Mouse (Mus musculus): ENCODE results near the gene Cpa1. TPM values are rescaled to one million over a fixed set of nuclear protein-coding genes. Genes with fewer than 3 reads are reported as not detected.
A peak's percentile ranks its signal among the peaks of the same experiment; 100 is the strongest.

Cpa1 gene
- polyA plus RNA-seq (2015; fragmentation: Nextera tagmentation; extraction: Ambion mirVana) = 5.4 and 5.7 TPM in 2 replicates

DNA sequence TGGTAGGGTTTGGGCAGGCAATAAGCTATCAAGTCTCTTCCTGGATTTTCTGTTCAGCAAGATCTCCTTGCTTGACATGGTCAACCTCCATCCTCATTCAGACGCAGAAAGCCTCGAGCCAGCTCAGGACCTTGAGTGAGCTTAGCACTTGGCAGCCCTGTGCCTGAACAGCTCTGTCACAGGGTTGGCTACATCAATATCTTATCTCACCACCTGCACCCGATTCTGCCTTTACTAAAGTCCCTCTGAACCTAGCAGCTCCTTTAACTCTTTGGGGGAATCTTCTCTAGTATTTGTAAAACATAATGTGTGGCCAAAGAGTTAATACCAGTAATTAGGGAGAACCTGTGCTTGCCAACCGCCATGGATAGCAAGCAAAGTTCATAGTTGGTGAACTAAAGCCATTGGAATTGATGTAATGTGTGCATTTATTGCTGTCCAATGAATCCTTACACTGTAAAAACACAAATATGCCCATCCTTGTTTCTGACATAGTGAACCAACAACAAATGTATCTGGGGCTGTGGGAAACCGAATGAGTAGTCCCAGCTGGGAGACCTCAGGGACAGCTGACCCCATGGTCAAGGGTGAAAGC is at the start of gene Cpa1:
Gene Cpa1, plus strand, starts transcription at position 545 of the 595 bp plus-strand sequence.
- Histone ChIP-seq H3K27ac (ENCODE audit: low read length) (no peak within 1 kb of the TSS), H3K9me3 (ENCODE audit: control insufficient read depth, low read length) (no peaks in the 10 kb centered on the region)
- no peak for ATAC-seq (ENCODE audit: low read depth)

DNA sequence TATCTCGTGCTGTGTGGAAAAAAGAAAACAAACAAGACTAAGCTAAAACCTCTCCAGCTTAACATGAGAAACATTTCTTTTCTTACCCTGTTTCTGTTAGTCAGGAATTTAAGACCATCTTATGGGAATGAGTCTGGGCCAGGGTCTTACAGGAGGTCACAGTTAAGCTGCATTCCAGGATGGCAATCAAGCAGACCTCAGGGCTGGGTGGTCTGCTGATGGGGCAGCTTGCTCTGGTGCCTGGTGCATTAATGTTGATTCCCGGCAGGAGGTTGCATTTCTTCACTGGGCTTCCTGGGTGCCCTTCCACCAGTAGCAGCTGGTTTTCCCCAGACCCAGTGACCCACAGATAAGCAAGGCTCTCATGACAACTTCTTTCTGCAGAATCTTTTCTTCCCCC is 49.2 kb upstream of the Cpa1 start:
- H3K4me2 ChIP-seq (ENCODE audit: low read depth, low read length) = no peak overlapping the region
- peak; percentile 17; the same call in 1 of the 2 replicates for ATAC-seq (ENCODE audit: low read depth)
- no peak overlapping the region for H3K9ac ChIP-seq (ENCODE audit: low read length)
- no peaks in the 10 kb centered on the region for H3K36me3 ChIP-seq (ENCODE audit: control insufficient read depth, insufficient read depth, low read length)
- WGBS = 21% methylated on average over 2 of the region's 2 CpGs
- H3K9me3 ChIP-seq (ENCODE audit: control insufficient read depth, low read length) = no peaks in the 10 kb centered on the region
- no peaks in the 10 kb centered on the region for H3K27me3 ChIP-seq (ENCODE audit: control insufficient read depth, insufficient read depth, low read depth, low read length)
- H3K27ac ChIP-seq (ENCODE audit: low read length) = no peak overlapping the region; the same call in 1 of the 2 replicates
- 0 out of 2 replicates have a peak, but pooled peaks cover 3% of the 10 kb centered on the region for H3K4me1 ChIP-seq (replicated peaks; ENCODE audit: control insufficient read depth, insufficient read depth, low read length)
- no peak overlapping the region for H3K4me3 ChIP-seq (ENCODE audit: low read length)

More for the DNA sequence above, at the start of gene Cpa1:
- Histone ChIP-seq H3K36me3 (ENCODE audit: control insufficient read depth, insufficient read depth, low read length) (no peaks in the 10 kb centered on the region), H3K4me2 (ENCODE audit: low read depth, low read length) (no peak within 1 kb of the TSS), H3K27me3 (ENCODE audit: control insufficient read depth, insufficient read depth, low read depth, low read length) (no peaks in the 10 kb centered on the region), H3K4me3 (ENCODE audit: low read length) (no peak within 1 kb of the TSS), H3K9ac (ENCODE audit: low read length) (no peak within 1 kb of the TSS), H3K4me1 (replicated peaks; ENCODE audit: control insufficient read depth, insufficient read depth, low read length) (peaks cover 21% of the 10 kb centered on the region)
- WGBS = 64% methylated on average over 5 of the region's 5 CpGs

DNA sequence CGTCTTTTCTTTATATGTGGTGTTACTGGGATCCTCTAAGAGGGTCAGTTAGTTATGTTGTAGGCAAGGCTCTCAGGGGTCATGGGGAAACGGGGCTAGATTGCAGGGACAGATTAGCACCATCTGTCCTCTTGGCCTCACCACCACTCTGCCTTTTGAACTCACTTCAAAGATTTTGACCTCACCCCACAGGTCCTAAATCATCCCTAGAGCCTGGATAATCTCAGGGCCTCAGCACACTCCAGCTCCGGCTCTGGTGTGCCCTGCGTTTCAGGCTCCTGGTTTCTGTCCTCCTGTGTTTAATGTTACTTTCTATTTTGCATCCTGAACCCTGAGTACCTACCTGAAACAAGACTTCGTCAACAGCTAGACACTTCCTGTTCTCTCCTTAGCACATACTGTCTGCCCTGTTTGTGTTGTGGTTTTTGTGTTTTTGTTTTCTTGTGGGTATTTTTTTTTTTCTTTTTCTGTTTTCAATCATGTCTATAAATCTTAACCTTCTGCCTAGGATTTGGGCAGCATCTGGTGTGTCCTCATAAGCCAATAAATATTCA is 47.1 kb upstream of the Cpa1 start:
- H3K36me3 ChIP-seq (ENCODE audit: control insufficient read depth, insufficient read depth, low read length) = no peaks in the 10 kb centered on the region
- no peak overlapping the region for H3K4me2 ChIP-seq (ENCODE audit: low read depth, low read length)
- no peak overlapping the region for H3K4me3 ChIP-seq (ENCODE audit: low read length)
- WGBS = 42% methylated on average over 5 of the region's 5 CpGs
- no peak for ATAC-seq (ENCODE audit: low read depth)
- H3K9me3 ChIP-seq (ENCODE audit: control insufficient read depth, low read length) = no peaks in the 10 kb centered on the region
- no peaks in the 10 kb centered on the region for H3K27me3 ChIP-seq (ENCODE audit: control insufficient read depth, insufficient read depth, low read depth, low read length)
- no peak overlapping the region for H3K27ac ChIP-seq (ENCODE audit: low read length)
- H3K9ac ChIP-seq (ENCODE audit: low read length) = no peak overlapping the region
- 0 out of 2 replicates have a peak, but pooled peaks cover 3% of the 10 kb centered on the region for H3K4me1 ChIP-seq (replicated peaks; ENCODE audit: control insufficient read depth, insufficient read depth, low read length)

DNA sequence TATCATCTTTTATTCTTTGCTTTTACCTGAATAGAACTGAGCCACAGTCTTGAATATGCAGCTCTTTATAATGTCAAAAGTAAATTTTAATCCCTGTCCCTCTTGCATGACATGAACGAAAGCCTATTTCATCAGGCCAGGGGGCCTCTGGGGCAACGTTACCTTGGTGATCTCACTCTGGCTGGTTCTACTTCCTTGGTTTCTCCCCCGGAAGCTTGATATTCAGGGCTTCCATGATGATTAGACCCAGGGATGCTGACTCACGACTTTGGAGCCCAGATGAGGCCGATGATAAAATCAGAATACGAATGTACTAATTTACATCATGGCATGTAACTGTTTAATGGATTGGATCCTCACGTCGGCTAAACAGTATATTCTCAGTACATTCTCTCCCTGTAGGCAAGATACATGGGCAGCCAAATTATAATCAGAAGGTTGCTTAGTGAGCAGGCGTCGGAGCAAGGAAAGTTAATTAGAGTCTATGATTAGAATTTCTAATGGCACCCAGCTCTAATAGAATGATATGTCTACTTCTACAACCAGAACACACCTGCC is 46.5 kb upstream of the Cpa1 start:
- no peak overlapping the region for H3K27ac ChIP-seq (ENCODE audit: low read length)
- no peaks in the 10 kb centered on the region for H3K36me3 ChIP-seq (ENCODE audit: control insufficient read depth, insufficient read depth, low read length)
- no peak overlapping the region for H3K4me2 ChIP-seq (ENCODE audit: low read depth, low read length)
- H3K27me3 ChIP-seq (ENCODE audit: control insufficient read depth, insufficient read depth, low read depth, low read length) = no peaks in the 10 kb centered on the region
- no peak overlapping the region for H3K9ac ChIP-seq (ENCODE audit: low read length)
- WGBS = 81% methylated on average over 10 of the region's 10 CpGs
- no peak for ATAC-seq (ENCODE audit: low read depth)
- H3K9me3 ChIP-seq (ENCODE audit: control insufficient read depth, low read length) = no peaks in the 10 kb centered on the region
- H3K4me1 ChIP-seq (replicated peaks; ENCODE audit: control insufficient read depth, insufficient read depth, low read length) = 0 out of 2 replicates have a peak, but pooled peaks cover 3% of the 10 kb centered on the region
- H3K4me3 ChIP-seq (ENCODE audit: low read length) = no peak overlapping the region

DNA sequence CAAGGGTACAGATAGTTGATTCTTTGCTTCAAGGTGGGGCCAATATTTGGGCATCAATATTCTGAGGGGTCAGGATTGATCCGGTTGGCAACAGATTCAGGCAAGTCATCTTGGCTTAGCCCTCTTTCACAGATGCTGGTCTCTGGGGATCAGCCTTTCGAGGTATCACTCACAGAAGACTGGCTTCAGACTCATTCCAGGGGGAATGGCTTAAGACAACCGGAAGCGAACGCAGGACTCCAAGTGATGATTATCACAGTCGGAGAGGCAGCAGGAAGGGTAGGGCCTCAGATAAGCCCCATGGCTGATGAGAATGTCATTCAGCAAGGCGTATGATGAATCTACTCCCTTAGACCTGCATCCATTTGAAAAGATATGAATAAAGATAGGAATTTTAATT is 44.7 kb upstream of the Cpa1 start:
- H3K9me3 ChIP-seq (ENCODE audit: control insufficient read depth, low read length) = no peaks in the 10 kb centered on the region
- no peak for ATAC-seq (ENCODE audit: low read depth)
- H3K4me1 ChIP-seq (replicated peaks; ENCODE audit: control insufficient read depth, insufficient read depth, low read length) = peaks cover 6% of the 10 kb centered on the region; the same call in 1 of the 2 replicates
- no peak overlapping the region for H3K27ac ChIP-seq (ENCODE audit: low read length)
- 61% methylated on average over 7 of the region's 7 CpGs for WGBS
- no peaks in the 10 kb centered on the region for H3K27me3 ChIP-seq (ENCODE audit: control insufficient read depth, insufficient read depth, low read depth, low read length)
- no peak overlapping the region for H3K4me3 ChIP-seq (ENCODE audit: low read length)
- no peak overlapping the region for H3K9ac ChIP-seq (ENCODE audit: low read length)
- H3K36me3 ChIP-seq (ENCODE audit: control insufficient read depth, insufficient read depth, low read length) = no peaks in the 10 kb centered on the region
- no peak overlapping the region for H3K4me2 ChIP-seq (ENCODE audit: low read depth, low read length)

DNA sequence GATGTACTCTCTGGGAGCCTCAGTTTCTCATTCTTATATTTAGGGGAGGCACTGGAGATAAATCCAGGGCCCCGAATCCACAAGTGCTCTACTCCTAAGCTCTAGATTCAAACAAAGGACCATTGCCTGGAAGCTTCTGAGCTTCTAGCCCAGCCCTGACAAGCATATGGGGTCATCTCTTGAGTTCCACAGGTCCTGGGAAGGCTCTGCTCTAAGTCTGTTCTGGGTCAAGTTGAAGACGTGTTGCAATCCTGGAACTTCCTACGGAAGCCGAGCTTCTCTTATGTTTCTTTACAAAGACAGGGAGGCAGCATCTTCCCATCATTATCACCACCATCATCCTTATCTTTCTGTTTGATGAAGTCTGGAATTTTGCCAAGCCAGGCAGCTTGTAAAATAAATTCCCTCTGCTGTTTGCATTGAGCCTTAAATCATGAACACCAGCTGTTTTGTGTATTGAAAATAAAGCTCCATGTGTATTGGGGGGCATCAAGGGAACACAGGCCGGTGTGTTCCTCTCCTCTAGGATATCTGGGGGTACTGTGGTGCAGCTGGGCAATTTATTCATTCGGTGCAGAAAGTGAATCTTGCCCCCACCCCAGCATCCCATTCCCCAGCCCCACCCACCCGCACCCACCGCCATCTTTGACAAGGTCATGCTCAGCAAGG is 42.7 kb upstream of the Cpa1 start:
- H3K27me3 ChIP-seq (ENCODE audit: control insufficient read depth, insufficient read depth, low read depth, low read length) = no peaks in the 10 kb centered on the region
- H3K36me3 ChIP-seq (ENCODE audit: control insufficient read depth, insufficient read depth, low read length) = no peaks in the 10 kb centered on the region
- H3K9me3 ChIP-seq (ENCODE audit: control insufficient read depth, low read length) = no peaks in the 10 kb centered on the region
- no peak overlapping the region for H3K4me3 ChIP-seq (ENCODE audit: low read length)
- 57% methylated on average over 8 of the region's 8 CpGs for whole genome bisulfite sequencing
- no peak overlapping the region for H3K4me2 ChIP-seq (ENCODE audit: low read depth, low read length)
- H3K4me1 ChIP-seq (replicated peaks; ENCODE audit: control insufficient read depth, insufficient read depth, low read length) = peaks cover 4% of the 10 kb centered on the region; the same call in 1 of the 2 replicates
- H3K9ac ChIP-seq (ENCODE audit: low read length) = no peak overlapping the region
- peak overlapping the region; percentile 30; the same call in 1 of the 2 replicates for H3K27ac ChIP-seq (ENCODE audit: low read length)
- ATAC-seq (ENCODE audit: low read depth) = peak; percentile 86

DNA sequence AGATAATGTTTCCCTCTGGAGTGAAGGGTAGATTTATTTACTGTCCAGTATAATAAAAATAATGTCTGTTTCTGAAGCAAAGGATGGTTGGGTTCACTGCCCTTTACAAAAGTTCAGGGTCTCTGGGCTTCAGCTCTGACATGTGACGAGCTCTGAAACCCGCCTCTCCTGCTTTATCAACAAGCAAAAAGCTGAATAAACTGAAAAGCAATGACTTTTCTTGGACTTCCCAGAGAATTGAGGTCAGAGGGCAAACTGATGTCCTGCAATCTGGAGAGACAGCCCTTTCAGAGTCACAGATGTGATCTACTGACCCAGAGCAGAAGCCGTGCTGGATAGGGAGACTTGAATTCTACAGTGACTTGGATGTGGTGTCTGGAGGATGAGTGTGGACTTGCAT is 39.0 kb upstream of the Cpa1 start:
- no peaks in the 10 kb centered on the region for H3K36me3 ChIP-seq (ENCODE audit: control insufficient read depth, insufficient read depth, low read length)
- WGBS = 62% methylated on average over 3 of the region's 3 CpGs
- no peak for ATAC-seq (ENCODE audit: low read depth)
- H3K27me3 ChIP-seq (ENCODE audit: control insufficient read depth, insufficient read depth, low read depth, low read length) = no peaks in the 10 kb centered on the region
- no peak overlapping the region for H3K4me3 ChIP-seq (ENCODE audit: low read length)
- peaks cover 4% of the 10 kb centered on the region; the same call in 1 of the 2 replicates for H3K4me1 ChIP-seq (replicated peaks; ENCODE audit: control insufficient read depth, insufficient read depth, low read length)
- H3K4me2 ChIP-seq (ENCODE audit: low read depth, low read length) = no peak overlapping the region
- no peak overlapping the region for H3K9ac ChIP-seq (ENCODE audit: low read length)
- H3K27ac ChIP-seq (ENCODE audit: low read length) = no peak overlapping the region
- H3K9me3 ChIP-seq (ENCODE audit: control insufficient read depth, low read length) = no peaks in the 10 kb centered on the region

DNA sequence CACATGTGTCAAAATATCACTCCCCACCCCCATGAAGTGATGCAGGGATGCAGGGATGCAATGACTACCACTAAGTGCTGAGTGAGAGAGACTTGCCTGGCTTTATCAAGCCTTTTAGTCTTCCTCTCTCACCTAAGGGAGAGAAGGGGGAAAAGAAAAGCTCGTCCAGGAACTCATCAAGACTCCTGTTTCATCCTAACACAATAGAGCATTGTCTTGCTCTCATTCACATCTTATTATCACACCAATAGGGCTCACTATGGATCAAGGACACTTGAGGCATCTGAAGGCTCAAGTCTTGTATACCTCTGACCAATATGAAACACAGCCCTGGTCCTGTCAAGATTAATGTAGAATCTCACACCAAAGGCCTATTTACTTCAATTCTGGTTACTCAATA is 38.0 kb upstream of the Cpa1 start:
- Histone ChIP-seq H3K4me1 (replicated peaks; ENCODE audit: control insufficient read depth, insufficient read depth, low read length) (peaks cover 4% of the 10 kb centered on the region; the same call in 1 of the 2 replicates), H3K36me3 (ENCODE audit: control insufficient read depth, insufficient read depth, low read length) (no peaks in the 10 kb centered on the region), H3K27ac (ENCODE audit: low read length) (no peak overlapping the region), H3K27me3 (ENCODE audit: control insufficient read depth, insufficient read depth, low read depth, low read length) (no peaks in the 10 kb centered on the region), H3K9ac (ENCODE audit: low read length) (no peak overlapping the region), H3K9me3 (ENCODE audit: control insufficient read depth, low read length) (no peaks in the 10 kb centered on the region), H3K4me3 (ENCODE audit: low read length) (no peak overlapping the region), H3K4me2 (ENCODE audit: low read depth, low read length) (no peak overlapping the region)
- 77% methylated on average over 1 of the region's 1 CpGs for WGBS
- no peak for ATAC-seq (ENCODE audit: low read depth)

DNA sequence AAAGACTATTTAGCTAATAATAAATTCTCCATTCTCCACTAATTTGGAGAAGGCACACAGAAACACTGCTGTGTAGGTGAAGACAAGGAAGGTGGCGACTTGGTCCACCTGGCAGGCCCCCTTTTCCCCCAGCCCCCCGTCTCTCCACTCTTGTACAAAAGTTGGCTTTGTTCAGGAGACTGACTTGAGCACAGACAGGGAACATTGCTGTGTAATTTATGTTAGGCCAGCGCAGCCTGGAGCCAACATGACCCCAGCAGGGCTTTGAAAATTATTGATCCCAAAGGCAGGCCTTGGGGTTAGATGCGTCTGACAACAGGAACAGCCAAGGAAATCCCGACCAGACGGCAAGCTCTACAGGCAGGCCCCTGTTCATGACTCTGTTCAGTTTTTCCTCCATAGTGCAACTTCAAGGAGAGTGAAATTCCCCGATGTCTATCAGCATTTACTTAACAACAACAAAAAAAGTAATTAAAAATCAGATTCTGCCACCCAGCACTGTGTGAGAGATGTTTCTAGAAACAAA is 34.6 kb upstream of the Cpa1 start:
- WGBS = 78% methylated on average over 7 of the region's 7 CpGs

More for the DNA sequence above, 34.6 kb upstream of the Cpa1 start:
- no peak overlapping the region for H3K9ac ChIP-seq (ENCODE audit: low read length)
- no peaks in the 10 kb centered on the region for H3K27me3 ChIP-seq (ENCODE audit: control insufficient read depth, insufficient read depth, low read depth, low read length)
- H3K4me3 ChIP-seq (ENCODE audit: low read length) = no peak overlapping the region
- H3K27ac ChIP-seq (ENCODE audit: low read length) = no peak overlapping the region
- H3K4me2 ChIP-seq (ENCODE audit: low read depth, low read length) = no peak overlapping the region
- H3K9me3 ChIP-seq (ENCODE audit: control insufficient read depth, low read length) = no peaks in the 10 kb centered on the region
- no peak for ATAC-seq (ENCODE audit: low read depth)
- H3K4me1 ChIP-seq (replicated peaks; ENCODE audit: control insufficient read depth, insufficient read depth, low read length) = no peaks in the 10 kb centered on the region
- no peaks in the 10 kb centered on the region for H3K36me3 ChIP-seq (ENCODE audit: control insufficient read depth, insufficient read depth, low read length)

Data from lung, embryonic 16.5 days (tissue).